In genomic region chr12:83721281-83721680, GRCm38 (mm10) we compare ENCODE assay signal across 13 mouse cellular contexts. TPM values are rescaled to one million over a fixed set of nuclear protein-coding genes. Genes with fewer than 3 reads are reported as not detected.
DNase-seq lines count a peak whose midpoint lies in the region; ATAC-seq and TF ChIP-seq lines count a peak whose summit lies in the region.
"Had no signal": no experiment of that assay in that cellular context is flagged by ENCODE, and none has a peak within 500 bp of the region (broad histone marks: within the 10 kb centered on the region; RNA-seq: fewer than 3 reads in every experiment).

No protein-coding gene starts in this region.

- peak; percentile 12 for DNase-seq in kidney, adult 11 months
- DNase-seq in kidney, adult 8-10 months: no peak
- peak; percentile 36 for DNase-seq in urinary bladder, postnatal 14 days (ENCODE audit: low spot score)
- DNase-seq in urinary bladder, adult 2 months (ENCODE audit: low spot score): no peak
- no peak for DNase-seq in stomach, postnatal 0 days (ENCODE audit: low spot score)
- DNase-seq in right cerebral cortex, adult 18-20 months: no peak
- DNase-seq in left cerebral cortex, postnatal 4 days: no peak
- DNase-seq: cerebellum, postnatal 36 days; lung, postnatal 14 days had no signal

- no peak overlapping the region for H3K4me2 ChIP-seq in intestine, postnatal 0 days (replicated peaks; ENCODE audit: low read depth)
- H3K4me2 ChIP-seq in stomach, postnatal 0 days (replicated peaks; ENCODE audit: low read depth): peak overlapping the region; percentile 34; the same call in 1 of the 2 replicates
- H3K4me2 ChIP-seq: forebrain, embryonic 12.5 days; heart, embryonic 11.5 days had no signal

- intact Hi-C loops in left cerebral cortex, postnatal 4 days (cut with DNase I): no loop called here

- no peak overlapping the region for H3K9ac ChIP-seq in intestine, postnatal 0 days (ENCODE audit: low read depth, low read length)
- no peak overlapping the region for H3K9ac ChIP-seq in stomach, postnatal 0 days (ENCODE audit: low read length)
- H3K9ac ChIP-seq: forebrain, embryonic 12.5 days had no signal

- no peak for TF ChIP-seq CTCF in intestine, postnatal 0 days (IDR thresholded peaks at IDR 0.05; ENCODE audit: low read depth)
- TF ChIP-seq CTCF in stomach, postnatal 0 days (IDR thresholded peaks at IDR 0.05; ENCODE audit: low read depth): no peak

- no peak overlapping the region for H3K4me3 ChIP-seq in intestine, postnatal 0 days (ENCODE audit: low read depth, low read length)
- H3K4me3 ChIP-seq in stomach, postnatal 0 days (ENCODE audit: low read depth, low read length): no peak overlapping the region
- H3K4me3 ChIP-seq: forebrain, embryonic 12.5 days had no signal

- peak overlapping the region; percentile 57; the same call in 1 of the 2 replicates for H3K27ac ChIP-seq in intestine, postnatal 0 days (ENCODE audit: low read depth, low read length)
- H3K27ac ChIP-seq in stomach, postnatal 0 days (replicated peaks): peak overlapping the region; percentile 93
- H3K27ac ChIP-seq: forebrain, embryonic 12.5 days had no signal

- WGBS in intestine, postnatal 0 days: 45% methylated on average over 6 of the region's 6 CpGs
- WGBS in stomach, postnatal 0 days: 27% methylated on average over 6 of the region's 6 CpGs

- ATAC-seq in intestine, postnatal 0 days: no peak
- ATAC-seq in stomach, postnatal 0 days (ENCODE audit: low FRiP score, low TSS enrichment): peak; percentile 35; the same call in 1 of the 2 replicates
- ATAC-seq: hindbrain, embryonic 16.5 days had no signal

- H3K9me3 ChIP-seq in intestine, postnatal 0 days (ENCODE audit: control insufficient read depth): no peaks in the 10 kb centered on the region
- H3K9me3 ChIP-seq in stomach, postnatal 0 days (ENCODE audit: control insufficient read depth, low read length): no peaks in the 10 kb centered on the region
- H3K9me3 ChIP-seq: forebrain, embryonic 12.5 days had no signal

- peaks cover 60% of the 10 kb centered on the region for H3K36me3 ChIP-seq in intestine, postnatal 0 days (ENCODE audit: control insufficient read depth, insufficient read depth)
- H3K36me3 ChIP-seq in stomach, postnatal 0 days (ENCODE audit: control insufficient read depth, insufficient read depth, low read length): peaks cover 10% of the 10 kb centered on the region

- no peak for TF ChIP-seq EP300 in stomach, postnatal 0 days (optimal IDR thresholded peaks at IDR 0.05)

- no peaks in the 10 kb centered on the region for H3K27me3 ChIP-seq in intestine, postnatal 0 days (replicated peaks; ENCODE audit: control insufficient read depth, insufficient read depth, low read length)
- no peaks in the 10 kb centered on the region for H3K27me3 ChIP-seq in stomach, postnatal 0 days (ENCODE audit: control insufficient read depth, insufficient read depth, low read length)
- H3K27me3 ChIP-seq: forebrain, embryonic 12.5 days had no signal

- no peaks in the 10 kb centered on the region for H3K4me1 ChIP-seq in intestine, postnatal 0 days (replicated peaks; ENCODE audit: control insufficient read depth, insufficient read depth, low read length)
- peaks cover 3% of the 10 kb centered on the region; the same call in 1 of the 2 replicates for H3K4me1 ChIP-seq in stomach, postnatal 0 days (replicated peaks; ENCODE audit: control insufficient read depth, insufficient read depth)
- H3K4me1 ChIP-seq: forebrain, embryonic 12.5 days had no signal

RNA-seq across cellular contexts. Expression of gene Psen1, which starts 33.3 kb away (rescaled TPM):
- 27.8 and 40.8 TPM in 2 replicates for polyA plus RNA-seq in urinary bladder, adult 2 months (2012; rRNA removed)
- polyA plus RNA-seq in intestine, postnatal 0 days (2015; fragmentation: Nextera tagmentation; extraction: Ambion mirVana): 89.5 and 92.4 TPM in 2 replicates
- 64.7 and 67.2 TPM in 2 replicates for polyA plus RNA-seq in stomach, postnatal 0 days (2015; fragmentation: Nextera tagmentation; extraction: Ambion mirVana)
- 10 to 100 TPM; 70.8 to 78.0 TPM for total RNA-seq in left cerebral cortex, postnatal 4 days (2021)

RNA-seq across cellular contexts. Expression of gene Papln, which starts 42.2 kb away (rescaled TPM):
- 2.1 TPM in 2 replicates for polyA plus RNA-seq in urinary bladder, adult 2 months (2012; rRNA removed)
- polyA plus RNA-seq in intestine, postnatal 0 days (2015; fragmentation: Nextera tagmentation; extraction: Ambion mirVana): 1.7 and 1.8 TPM in 2 replicates
- polyA plus RNA-seq in stomach, postnatal 0 days (2015; fragmentation: Nextera tagmentation; extraction: Ambion mirVana): 2.1 and 2.5 TPM in 2 replicates
- total RNA-seq in left cerebral cortex, postnatal 4 days (2021): 10 to 100 TPM in 1 of 2 experiments, 1 to 10 TPM in 1; 9.5 to 10.5 TPM

Comparison
In these comparisons a context has a peak if more than half of its experiments do, and no peak if none do; other contexts are left out.
1. DNase-seq: peak in kidney, adult 11 months (single experiment) and urinary bladder, postnatal 14 days (single experiment); none in kidney, adult 8-10 months (0 of 2), urinary bladder, adult 2 months (single experiment), stomach, postnatal 0 days (single experiment), right cerebral cortex, adult 18-20 months (single experiment) and left cerebral cortex, postnatal 4 days (single experiment).